Mouse (Mus musculus) R1 (cell line): ENCODE data around the gene Fmnl2.
A peak's percentile ranks its signal among the peaks of the same experiment; 100 is the strongest.

Source experiments
- DNase-seq: peaks from one replicate; pipeline ENCODE4 v3.0.0-alpha.2; 2018; ENCODE audit warnings: low read depth, low spot score

Fmnl2 gene

GRCm38 (mm10) chr2:52864635-52865034, 7.0 kb downstream of the Fmnl2 start:
- no peak for DNase-seq

- no peak for DNase-seq
These were observed 8.5 kb downstream of the Fmnl2 start for GRCm38 (mm10) chr2:52866151-52866550.

GRCm38 (mm10) chr2:52867781-52868180, 10.1 kb downstream of the Fmnl2 start:
- DNase-seq = no peak

DNA sequence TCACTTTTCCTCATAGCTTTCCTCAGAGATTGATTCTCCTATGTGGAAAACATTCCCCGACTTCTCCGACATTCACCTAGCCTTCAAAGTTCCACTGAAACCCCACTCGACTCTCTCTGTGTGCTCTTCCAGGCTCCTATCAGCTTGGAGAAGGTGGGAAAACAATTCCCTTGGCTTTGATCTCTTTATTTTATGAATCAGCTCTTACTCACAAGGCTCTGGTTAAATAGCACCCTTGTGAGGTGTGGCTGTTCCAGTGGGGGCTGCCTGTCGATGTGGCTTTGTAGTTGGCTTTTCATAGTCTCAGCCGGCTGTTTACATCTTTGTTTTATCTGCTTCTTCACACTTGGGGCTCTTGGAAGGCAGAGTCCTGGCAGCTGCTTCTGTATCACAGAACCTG, 10.5 kb downstream of the Fmnl2 start:
- no peak for DNase-seq

DNA sequence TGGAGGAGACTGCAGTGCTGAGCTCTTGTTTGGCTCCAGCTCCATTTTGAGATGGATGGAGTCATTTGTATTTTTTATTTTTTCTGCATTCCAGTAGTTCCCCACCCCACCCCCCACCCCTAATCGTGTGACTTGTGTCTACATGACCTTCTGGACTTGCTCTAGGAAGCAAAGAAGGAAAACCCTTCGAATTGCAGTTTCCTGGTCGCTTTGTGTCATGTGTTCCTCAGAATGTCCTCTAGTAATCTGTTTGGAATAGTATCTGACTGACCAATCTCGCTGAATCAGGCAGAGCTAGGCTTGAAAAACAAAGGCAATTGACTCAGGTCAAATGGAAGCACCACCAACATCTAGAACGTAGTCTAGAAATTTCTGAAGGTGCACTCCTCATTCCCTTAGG, 15.0 kb downstream of the Fmnl2 start:
- DNase-seq = no peak

- DNase-seq = no peak
These were observed 15.8 kb downstream of the Fmnl2 start for GRCm38 (mm10) chr2:52873276-52874063.

DNA sequence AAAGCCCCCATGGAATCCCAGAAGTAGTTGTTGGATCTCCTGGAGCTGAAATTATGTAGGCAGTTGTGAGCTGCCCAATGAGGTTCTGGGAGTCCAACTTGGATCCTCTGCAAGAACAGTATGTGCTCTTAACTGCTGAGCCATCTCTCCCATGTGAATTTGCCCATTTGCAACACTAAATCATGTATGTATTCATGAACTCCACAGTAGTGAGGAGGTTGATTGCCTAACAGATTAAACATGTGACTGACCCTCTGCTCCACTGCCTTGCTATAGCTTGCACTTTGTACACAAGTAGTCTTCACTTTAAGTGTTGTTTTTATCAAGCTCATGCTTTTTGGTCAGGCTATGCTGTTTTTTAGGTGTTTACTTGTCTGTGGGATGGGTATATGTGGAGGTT, 17.1 kb downstream of the Fmnl2 start:
- DNase-seq = no peak

- no peak for DNase-seq
These were observed 18.1 kb downstream of the Fmnl2 start for GRCm38 (mm10) chr2:52875801-52876200.

GRCm38 (mm10) chr2:52883401-52883800, 25.7 kb downstream of the Fmnl2 start:
- no peak for DNase-seq

DNA sequence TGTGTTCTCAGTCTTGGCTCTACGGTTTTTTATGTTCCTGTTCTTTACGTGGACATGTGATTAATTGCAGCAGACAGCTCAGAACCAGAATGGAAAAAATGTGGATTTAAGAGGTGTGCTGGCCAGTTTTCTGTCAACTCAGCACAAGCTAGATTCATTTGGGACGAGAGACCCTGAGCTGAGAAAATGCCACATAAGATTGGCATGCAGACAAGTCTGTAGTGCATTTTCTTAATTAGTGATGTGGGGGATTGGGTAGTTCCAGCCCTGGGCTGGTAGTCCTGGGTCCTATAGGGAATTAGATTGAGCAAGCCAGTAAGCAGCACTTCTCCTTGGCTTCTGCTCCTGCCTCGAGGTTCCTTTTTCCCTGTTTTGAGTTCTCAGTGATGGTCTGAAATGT, 26.4 kb downstream of the Fmnl2 start:
- DNase-seq = no peak

DNA sequence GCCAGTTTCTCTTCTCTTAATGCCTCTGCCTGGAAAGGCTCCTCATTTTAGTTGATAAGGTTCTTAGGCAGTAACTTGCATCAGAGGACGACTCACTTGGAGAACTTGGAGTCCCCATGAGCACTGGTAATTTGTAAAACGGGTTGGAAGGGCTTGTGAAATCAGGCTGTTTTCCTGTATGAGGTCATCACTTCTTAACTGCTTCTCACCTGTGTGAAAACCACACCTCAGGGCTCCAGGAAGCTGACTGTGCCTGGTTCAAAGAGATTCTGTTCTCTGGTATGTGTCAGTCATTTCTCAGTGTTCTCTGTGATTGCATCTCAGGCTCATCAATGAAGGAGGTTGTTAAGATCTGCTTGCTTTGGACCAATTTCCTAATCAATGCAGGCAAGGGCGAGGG, 27.4 kb downstream of the Fmnl2 start:
- no peak for DNase-seq

DNA sequence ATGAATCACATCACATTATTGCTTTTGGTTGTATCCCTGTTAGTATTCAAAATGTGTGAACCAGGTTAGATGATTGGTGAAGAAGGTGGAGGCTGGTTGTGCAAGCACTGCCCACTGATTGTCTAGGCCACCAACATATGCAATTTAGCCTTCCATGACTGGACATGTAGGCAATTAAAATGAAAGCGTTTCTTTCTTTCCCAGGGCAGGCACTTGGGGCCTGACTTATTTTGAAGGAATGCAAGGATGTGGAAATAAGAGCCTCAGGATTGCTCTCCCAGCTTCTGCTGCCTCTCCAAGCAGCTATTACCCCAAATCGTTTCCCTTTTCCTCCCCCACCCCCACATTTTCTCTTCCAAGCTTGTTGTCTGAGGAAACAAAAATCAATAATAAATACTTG, 29.6 kb downstream of the Fmnl2 start:
- DNase-seq = no peak

GRCm38 (mm10) chr2:52891115-52891514, 33.5 kb downstream of the Fmnl2 start:
- DNase-seq = no peak

DNA sequence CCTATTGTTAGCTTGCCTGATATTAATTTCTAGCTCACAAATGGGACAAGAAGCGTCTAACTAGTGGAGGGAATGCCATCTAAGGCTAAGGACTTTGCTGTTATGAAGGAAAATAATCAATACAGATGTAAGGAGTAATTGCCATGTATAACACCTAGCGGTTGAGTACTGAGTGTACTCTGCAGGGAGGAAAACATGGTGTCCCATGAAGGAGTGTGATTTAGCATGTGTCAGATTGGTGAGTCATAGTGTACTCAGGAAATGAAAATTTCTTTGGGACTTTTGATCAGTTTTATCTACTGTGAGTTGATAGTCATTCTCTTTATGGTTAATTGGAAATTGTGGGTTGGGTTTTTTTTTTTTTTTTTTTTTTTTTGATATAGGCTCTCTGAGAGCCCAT, 34.1 kb downstream of the Fmnl2 start:
- no peak for DNase-seq

GRCm38 (mm10) chr2:52894983-52895621, 37.4 kb downstream of the Fmnl2 start:
- DNase-seq = peak; percentile 43

DNA sequence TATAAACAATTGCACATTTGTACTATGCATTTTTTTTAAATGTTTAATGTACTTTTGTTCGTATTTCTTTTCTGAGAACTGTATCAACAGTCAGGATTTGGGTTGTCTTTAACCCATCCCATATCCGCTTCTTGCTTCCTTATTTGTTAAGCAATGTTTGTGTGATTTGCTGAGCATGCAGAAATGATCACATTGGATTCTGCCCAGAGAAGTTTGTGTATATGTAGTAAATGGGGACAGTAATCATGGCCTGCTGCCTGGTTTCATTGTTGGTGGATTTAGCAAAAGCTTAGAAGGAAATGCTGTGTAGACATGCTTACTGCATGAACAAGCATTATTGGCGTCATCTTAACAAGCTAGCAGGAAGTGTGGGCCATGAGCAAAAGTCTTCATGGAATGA, 39.3 kb downstream of the Fmnl2 start:
- no peak for DNase-seq

DNA sequence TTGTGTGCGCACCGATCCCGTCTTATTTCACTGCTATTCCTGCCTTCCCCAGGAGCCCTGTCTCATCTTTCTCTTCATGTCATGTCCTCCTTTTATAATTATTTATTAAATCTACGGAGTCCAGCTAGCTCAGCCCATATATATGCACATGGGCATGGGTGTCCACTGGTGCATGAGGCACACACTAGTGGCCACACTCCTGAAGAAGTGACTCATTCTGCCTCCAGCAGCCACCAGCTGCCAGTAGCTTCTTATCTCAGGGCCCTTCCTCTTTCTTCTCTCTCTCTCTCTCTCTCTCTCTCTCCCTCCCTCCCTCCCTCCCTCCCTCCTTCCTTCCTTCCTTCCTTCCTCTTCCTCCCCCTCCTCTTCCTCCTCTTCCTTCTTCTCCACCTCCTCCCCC, 43.1 kb downstream of the Fmnl2 start:
- no peak for DNase-seq

DNA sequence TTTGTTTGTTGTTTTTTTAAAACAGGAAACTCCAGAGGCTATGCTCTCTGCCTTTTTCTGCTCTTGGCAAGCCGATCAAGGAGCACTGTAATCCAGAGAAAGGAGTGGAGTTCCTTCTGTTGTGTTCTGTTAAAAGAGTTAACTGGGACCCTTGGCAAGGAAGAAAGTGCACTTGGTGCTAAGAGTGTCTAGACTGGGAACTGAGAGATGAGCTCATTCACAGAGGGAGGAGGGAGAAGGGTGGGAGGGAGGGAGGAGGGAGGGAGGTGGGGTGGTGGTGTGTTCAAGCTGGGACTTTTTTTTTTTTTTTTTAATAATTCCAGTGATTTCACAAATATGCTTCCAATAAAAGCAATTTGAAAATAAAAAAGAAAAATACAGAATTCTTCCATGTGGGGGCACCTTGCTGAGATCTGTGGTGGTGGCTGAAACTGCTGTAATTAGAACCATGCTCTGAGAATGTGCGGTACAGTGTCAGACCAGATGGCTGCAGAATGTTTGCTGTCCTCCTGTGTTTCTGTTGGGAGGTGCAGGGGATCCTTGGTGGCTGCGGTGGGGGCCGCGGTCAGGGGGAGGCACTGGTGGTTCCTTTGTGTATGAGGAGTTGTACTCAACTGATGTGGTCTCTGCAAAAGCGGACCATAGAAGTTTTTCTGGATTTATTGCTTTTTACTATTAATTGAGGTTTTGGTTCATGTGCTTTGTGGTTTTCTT, 43.8 kb downstream of the Fmnl2 start:
- no peak for DNase-seq

DNA sequence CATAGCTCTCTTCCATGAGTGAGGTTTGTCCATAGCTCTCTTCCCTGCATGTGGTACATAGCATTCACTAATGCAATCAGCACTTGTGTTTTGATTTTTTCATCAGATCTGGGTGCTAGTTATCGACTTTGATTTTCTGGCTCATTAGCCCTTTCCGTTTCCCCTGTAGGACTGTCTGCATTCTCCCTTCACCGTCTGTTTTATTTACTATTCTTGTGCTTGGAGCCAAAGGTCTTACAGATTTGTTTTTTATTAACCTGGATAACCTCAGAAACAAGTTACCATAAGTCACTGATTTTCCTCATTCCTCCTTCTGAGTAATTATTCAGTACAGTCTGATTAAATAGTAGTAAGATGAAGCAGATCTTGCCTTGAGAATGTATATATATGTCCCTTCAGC, 44.8 kb downstream of the Fmnl2 start:
- no peak for DNase-seq

GRCm38 (mm10) chr2:52903228-52903963, 45.7 kb downstream of the Fmnl2 start:
- no peak for DNase-seq

DNA sequence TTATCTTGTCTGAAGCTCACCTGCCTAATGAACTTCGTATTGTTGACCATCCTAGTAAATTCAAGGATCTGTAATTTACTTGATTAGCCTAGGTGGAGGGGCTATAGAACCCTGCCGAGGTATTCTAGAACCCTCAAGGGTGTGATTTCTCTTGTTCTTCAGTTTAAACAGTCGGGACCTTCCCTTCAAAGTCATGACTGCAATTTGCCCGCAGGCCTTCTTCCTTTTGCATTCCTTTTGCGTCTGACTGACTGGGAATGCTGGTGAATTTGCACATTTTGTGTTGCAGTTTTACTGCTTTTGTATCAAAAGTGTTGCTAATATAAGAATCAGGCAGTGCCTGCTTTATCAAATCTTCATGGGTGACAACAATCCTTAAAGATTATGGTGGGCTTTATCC, 46.9 kb downstream of the Fmnl2 start:
- peak; percentile 89 for DNase-seq

- DNase-seq = peak; percentile 64
These were observed 55.7 kb downstream of the Fmnl2 start for GRCm38 (mm10) chr2:52913311-52913710.
